Mouse (Mus musculus) C2C12 (cell line): ENCODE measurements around the gene Efcab9.

Experiments
- CEBPB ChIP-seq: IDR thresholded peaks from one replicate; pipeline ENCODE4 v1.6.1; 2011; ENCODE audit warnings: low read depth, mild to moderate bottlenecking, control low read depth, moderate library complexity
- CTCF ChIP-seq: IDR thresholded peaks from one replicate; pipeline ENCODE4 v1.5.1; 2011; ENCODE audit not compliant: control insufficient read depth, insufficient read depth, insufficient read length
- MAX ChIP-seq: IDR thresholded peaks from one replicate; pipeline ENCODE4 v1.6.1; 2011; ENCODE audit warnings: mild to moderate bottlenecking, control low read depth
- MYOD1 ChIP-seq: IDR thresholded peaks from one replicate; pipeline ENCODE4 v1.6.1; 2011; ENCODE audit warnings: low read depth; ENCODE audit not compliant: control insufficient read depth, insufficient read length
- MYOG ChIP-seq: IDR thresholded peaks from one replicate; pipeline ENCODE4 v1.6.1; 2011; ENCODE audit not compliant: control insufficient read depth, insufficient read length; ENCODE audit errors: extremely low read depth
- USF1 ChIP-seq: IDR thresholded peaks from one replicate; pipeline ENCODE4 v1.6.1; 2011; ENCODE audit warnings: low read depth, mild to moderate bottlenecking, control low read depth, moderate library complexity

- no peak for TF ChIP-seq CTCF
- TF ChIP-seq USF1 = no peak
- TF ChIP-seq MAX = no peak
- no peak for TF ChIP-seq CEBPB
- no peak for TF ChIP-seq MYOG
- TF ChIP-seq MYOD1 = no peak
Observed at GRCm38 (mm10) chr11:32498757-32499535, 32.9 kb downstream of the Efcab9 start.
